Mouse (Mus musculus) gastrocnemius, adult 2 months (tissue): ENCODE results near the gene Aldh8a1. TPM values are rescaled to one million over a fixed set of nuclear protein-coding genes. Genes with fewer than 3 reads are reported as not detected.

Source experiments
- DNase-seq: peaks from one replicate; pipeline ENCODE4 v3.0.0; 2022
- H3K27ac ChIP-seq: fragments of 200-600 bp; 2 replicates; pipeline ENCODE4 v1.8.1; 2022; ENCODE audit warnings: mild to moderate bottlenecking
- H3K4me3 ChIP-seq: fragments of 200-600 bp; 2 replicates; pipeline ENCODE4 v1.8.1; 2022; ENCODE audit warnings: mild to moderate bottlenecking, moderate library complexity
- CTCF ChIP-seq: fragments of 200-600 bp; IDR thresholded peaks from 2 replicates; pipeline ENCODE4 v1.8.1; 2022; ENCODE audit warnings: antibody characterized with exemption, mild to moderate bottlenecking, moderate library complexity
- intact Hi-C: fragments of 180-260 bp; cut with DNase I; formaldehyde crosslinking; loops from one replicate; pipeline ENCODE4 v1.15.1; 2025
- total RNA-seq, 2 experiments: library from RNA; stranded (reverse); gene quantifications; 2 replicates each; pipeline ENCODE4 v1.2.3; 2021

Gene Aldh8a1
- total RNA-seq, 2 experiments from 2014 or later, result not detected

DNA sequence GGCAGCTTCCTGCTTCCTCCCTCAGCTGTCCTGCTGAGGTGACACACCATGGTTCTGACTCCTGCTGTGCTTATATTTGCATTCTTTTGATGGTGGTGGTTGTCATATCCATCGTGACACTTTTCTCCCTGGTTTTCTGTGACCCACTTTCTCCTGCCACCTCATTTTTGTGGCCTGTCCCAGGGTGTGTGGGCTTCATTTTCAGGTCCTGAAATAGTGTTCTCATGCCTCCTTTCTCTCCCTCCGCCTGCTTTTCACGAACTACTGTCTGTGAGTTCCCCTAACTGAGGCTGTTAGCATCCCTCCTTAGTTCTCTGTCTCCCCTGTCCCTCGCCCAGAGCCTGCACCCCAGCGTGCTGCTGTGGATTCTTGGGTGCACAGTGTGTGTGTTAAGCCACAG lies 23.2 kb upstream of the Aldh8a1 start:
- intact Hi-C loops, result no loop called here
- no peak for DNase-seq

GRCm38 (mm10) chr10:21354506-21354905 lies 22.6 kb upstream of the Aldh8a1 start:
- H3K4me3 ChIP-seq, result no peak overlapping the region
- DNase-seq, result no peak
- no peak overlapping the region for H3K27ac ChIP-seq
- intact Hi-C loops, result no loop called here
- TF ChIP-seq CTCF, result no peak

More for the DNA sequence above, 23.2 kb upstream of the Aldh8a1 start:
- no peak for TF ChIP-seq CTCF
- Histone ChIP-seq H3K4me3 (no peak overlapping the region), H3K27ac (no peak overlapping the region)

DNA sequence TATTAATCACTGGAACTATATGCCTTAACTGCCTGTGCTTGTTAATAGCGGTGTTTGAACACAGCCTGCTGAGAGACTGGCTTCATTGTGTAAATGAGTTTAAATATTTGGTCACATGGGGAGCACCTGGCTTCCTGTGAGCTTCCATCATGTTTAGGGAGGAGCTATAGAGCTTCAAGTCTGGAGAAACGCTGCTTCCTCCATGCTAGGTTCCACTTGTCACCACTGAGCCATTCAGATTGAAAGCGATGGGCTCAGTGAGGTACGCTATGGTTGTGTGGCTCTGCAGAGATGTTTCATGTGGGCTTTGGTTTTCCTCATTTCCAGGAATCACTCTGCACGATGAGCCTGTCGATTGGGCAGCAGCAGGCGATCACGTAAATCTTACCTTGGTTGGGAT lies 19.1 kb upstream of the Aldh8a1 start:
- Histone ChIP-seq H3K27ac (no peak overlapping the region), H3K4me3 (no peak overlapping the region)
- no peak for DNase-seq
- intact Hi-C loops, result no loop called here
- TF ChIP-seq CTCF, result no peak

GRCm38 (mm10) chr10:21359086-21359485 lies 18.0 kb upstream of the Aldh8a1 start:
- Histone ChIP-seq H3K4me3 (no peak overlapping the region), H3K27ac (no peak overlapping the region)
- intact Hi-C loops, result no loop called here
- DNase-seq, result no peak
- no peak for TF ChIP-seq CTCF

DNA sequence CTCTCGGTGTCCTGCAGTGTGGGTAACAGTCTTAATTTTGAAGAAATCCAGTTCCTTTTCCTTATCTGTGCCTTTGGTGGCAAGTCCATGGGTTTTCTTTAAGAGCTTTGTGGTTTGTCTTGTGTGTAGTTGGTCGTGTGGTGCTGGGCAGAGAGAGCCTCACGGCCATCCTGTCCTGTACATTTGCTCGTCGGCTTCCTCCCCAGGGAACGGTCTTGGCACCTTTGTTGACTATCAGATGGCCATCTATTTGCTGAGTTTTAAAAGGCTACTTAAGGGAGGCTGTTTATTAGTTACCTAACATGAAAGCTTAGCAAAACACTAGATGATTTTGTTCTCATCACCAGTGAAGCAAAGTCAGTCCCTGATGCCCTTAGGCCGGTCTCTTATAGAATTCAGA lies 15.2 kb upstream of the Aldh8a1 start:
- no peak for TF ChIP-seq CTCF
- peak; percentile 81 for DNase-seq
- Histone ChIP-seq H3K27ac (peak overlapping the region; percentile 70), H3K4me3 (no peak overlapping the region)
- intact Hi-C loops, result no loop called here

DNA sequence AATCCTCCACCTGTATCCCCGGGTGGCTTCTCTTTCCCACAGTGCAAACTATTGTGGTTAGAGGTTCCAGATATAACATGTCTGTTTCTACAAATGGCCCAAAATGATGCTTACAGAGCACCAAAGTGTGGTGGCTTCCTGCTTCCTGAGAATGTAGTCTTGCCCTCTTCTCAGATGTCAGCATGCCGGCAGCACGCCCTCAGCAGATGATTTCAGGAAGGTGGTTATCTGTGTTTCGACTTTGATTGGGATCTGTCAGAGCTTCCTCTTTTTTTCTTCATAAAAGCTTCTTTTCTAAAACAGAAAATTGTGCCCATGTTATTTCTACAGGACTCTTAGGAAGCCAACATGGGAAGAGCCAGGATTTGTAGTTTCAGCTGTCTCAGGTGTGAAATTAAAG lies 13.8 kb upstream of the Aldh8a1 start:
- TF ChIP-seq CTCF, result no peak
- intact Hi-C loops, result no loop called here

GRCm38 (mm10) chr10:21364946-21365345 lies 12.1 kb upstream of the Aldh8a1 start:
- no peak overlapping the region for H3K4me3 ChIP-seq
- intact Hi-C loops, result no loop called here
- no peak for TF ChIP-seq CTCF
- no peak for DNase-seq
- no peak overlapping the region for H3K27ac ChIP-seq

More for the DNA sequence above, 13.8 kb upstream of the Aldh8a1 start:
- no peak overlapping the region for H3K27ac ChIP-seq
- no peak overlapping the region for H3K4me3 ChIP-seq
- DNase-seq, result no peak

GRCm38 (mm10) chr10:21365897-21366296 lies 11.2 kb upstream of the Aldh8a1 start:
- H3K4me3 ChIP-seq, result no peak overlapping the region
- intact Hi-C loops, result no loop called here
- no peak for DNase-seq
- H3K27ac ChIP-seq, result no peak overlapping the region
- no peak for TF ChIP-seq CTCF

- Histone ChIP-seq H3K4me3 (no peak overlapping the region), H3K27ac (no peak overlapping the region)
- intact Hi-C loops, result no loop called here
- TF ChIP-seq CTCF, result no peak
- no peak for DNase-seq
Observed at GRCm38 (mm10) chr10:21366471-21366870, 10.6 kb upstream of the Aldh8a1 start.

GRCm38 (mm10) chr10:21367481-21367880 lies 9.6 kb upstream of the Aldh8a1 start:
- TF ChIP-seq CTCF, result no peak
- intact Hi-C loops, result no loop called here
- DNase-seq, result no peak
- Histone ChIP-seq H3K4me3 (no peak overlapping the region), H3K27ac (no peak overlapping the region)

DNA sequence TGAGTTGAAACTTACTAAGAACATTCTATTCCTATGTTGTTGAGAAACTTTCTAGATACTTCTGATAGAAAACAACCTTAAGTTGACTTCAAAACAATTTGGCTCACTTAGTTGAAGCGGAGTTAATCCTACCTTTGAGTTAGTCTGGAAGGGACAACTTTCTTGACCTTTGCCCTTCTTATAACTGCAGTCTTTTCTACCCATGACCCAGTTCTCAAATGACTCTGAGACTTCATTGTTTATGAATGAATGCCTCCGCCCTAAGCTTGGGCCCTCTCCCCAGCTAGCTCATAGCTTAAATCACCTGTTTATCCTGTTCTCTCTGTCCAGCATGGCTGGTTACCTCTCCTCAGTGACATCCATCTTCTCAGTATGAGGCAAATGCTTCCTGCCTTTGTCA lies 7.5 kb upstream of the Aldh8a1 start:
- DNase-seq, result no peak
- TF ChIP-seq CTCF, result no peak
- intact Hi-C loops, result no loop called here
- no peak overlapping the region for H3K27ac ChIP-seq
- H3K4me3 ChIP-seq, result no peak overlapping the region

DNA sequence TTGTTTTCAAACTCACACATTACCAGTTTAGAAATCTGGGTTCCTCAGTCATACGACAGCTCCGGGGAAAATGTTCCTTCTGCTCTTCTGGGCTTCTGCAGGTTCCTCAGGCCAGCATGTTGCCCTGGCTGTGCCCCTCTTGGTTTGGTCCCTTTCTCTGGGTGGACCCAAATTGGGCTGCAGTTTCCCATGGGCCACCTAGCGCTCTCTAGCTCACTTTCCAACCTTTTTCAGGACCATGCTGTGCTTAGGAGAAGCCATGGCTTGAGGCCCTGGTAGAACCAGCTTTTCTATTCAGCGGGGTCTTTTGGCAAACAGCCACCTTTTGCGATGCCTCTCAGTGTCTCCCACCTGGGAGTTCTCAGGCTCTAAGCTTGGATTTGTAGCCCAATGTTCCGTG lies 4.8 kb upstream of the Aldh8a1 start:
- no peak for DNase-seq
- H3K27ac ChIP-seq, result no peak overlapping the region
- TF ChIP-seq CTCF, result no peak

DNA sequence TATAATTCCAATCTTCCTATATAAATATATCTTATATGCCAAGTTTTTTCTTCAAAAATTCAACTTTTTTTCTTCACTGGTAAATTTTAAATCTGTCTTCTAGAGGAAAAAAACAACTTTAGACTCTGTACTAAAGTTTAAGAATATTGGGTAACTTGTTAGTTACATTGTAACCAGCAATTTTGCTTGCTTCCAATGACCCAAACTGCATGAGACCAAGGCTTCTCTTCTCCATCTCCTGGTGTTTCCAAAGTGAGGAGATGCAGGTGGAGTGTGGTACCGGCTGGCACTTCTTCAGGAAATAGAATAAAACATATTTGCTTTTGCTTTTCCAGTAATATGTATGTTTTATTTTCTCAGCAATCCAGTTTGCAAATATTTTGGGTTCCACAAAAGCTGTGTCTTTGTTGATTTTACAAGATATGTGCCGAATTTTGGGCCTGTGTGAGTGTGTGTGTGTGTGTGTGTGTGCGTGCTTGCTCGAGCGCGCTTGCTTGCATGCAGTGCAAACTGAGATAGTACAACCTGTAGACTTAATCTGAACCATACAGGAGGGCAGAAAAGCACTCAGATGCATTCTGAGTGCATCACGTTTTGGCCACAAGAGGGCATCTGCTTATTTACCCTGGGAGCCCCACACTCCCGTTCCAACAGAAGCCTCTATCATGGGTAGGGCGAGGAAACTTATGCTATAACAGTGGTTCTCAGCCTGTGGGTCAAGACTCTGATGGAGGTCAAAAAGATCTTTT lies 1.3 kb downstream of the Aldh8a1 start:
- intact Hi-C loops, result no loop called here
- peak; percentile 37 for DNase-seq
- Histone ChIP-seq H3K4me3 (no peak overlapping the region), H3K27ac (no peak overlapping the region)
- TF ChIP-seq CTCF, result peak; percentile 64

More for the DNA sequence above, 4.8 kb upstream of the Aldh8a1 start:
- no peak overlapping the region for H3K4me3 ChIP-seq
- intact Hi-C loops, result no loop called here

DNA sequence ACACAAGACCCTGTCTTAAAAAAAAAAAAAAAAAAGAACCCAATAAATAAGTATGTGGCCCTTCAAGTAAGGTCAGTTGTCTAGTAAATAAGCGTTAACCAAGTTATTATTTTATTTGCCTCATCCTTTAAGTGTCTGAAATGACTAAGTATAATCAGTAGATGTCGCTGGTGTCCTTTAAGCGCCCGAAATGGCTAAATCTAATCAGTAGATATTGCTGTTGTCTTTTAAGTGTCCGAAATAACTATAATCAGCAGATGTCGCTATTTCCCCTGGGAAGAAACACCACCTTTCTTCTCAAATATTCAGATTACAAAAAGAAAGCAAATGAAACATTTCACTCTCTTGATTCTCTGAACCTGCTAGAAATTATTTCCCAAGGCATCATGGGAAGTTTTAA lies 5.8 kb downstream of the Aldh8a1 start:
- H3K27ac ChIP-seq, result no peak overlapping the region
- peak; percentile 83 for TF ChIP-seq CTCF
- no peak overlapping the region for H3K4me3 ChIP-seq
- intact Hi-C loops, result loop anchor here (1.0 to 5.0 kb wide), 2 partner anchors 84 to 625 kb away; no protein-coding TSS in a partner anchor
- DNase-seq, result no peak
